Mouse (Mus musculus) limb, embryonic 11.5 days (tissue): ENCODE data around the gene Sypl2. TPM values are rescaled to one million over a fixed set of nuclear protein-coding genes. Genes with fewer than 3 reads are reported as not detected.

Source experiments
- ATAC-seq: fragments of 200-750 bp; cut with Nextera tagmentation; 2 replicates; pipeline ENCODE4 v1.8.0; 2017; ENCODE audit warnings: low read depth; ENCODE audit not compliant: insufficient number of reproducible peaks, low FRiP score, low TSS enrichment
- DNase-seq: peaks from one replicate; pipeline ENCODE4 v3.0.0-alpha.2; 2015; ENCODE audit warnings: low spot score
- H3K27ac ChIP-seq: fragments of 300-500 bp; sonication (generic); replicated peaks from 2 replicates; pipeline ENCODE4 v1.5.1; 2014; ENCODE audit warnings: low read depth, mild to moderate bottlenecking, low read length
- H3K27me3 ChIP-seq: fragments of 300-500 bp; sonication (generic); 2 replicates; pipeline ENCODE4 v1.6.1; 2014; ENCODE audit warnings: mild to moderate bottlenecking, low read length, mixed read lengths; ENCODE audit not compliant: control insufficient read depth, insufficient read depth
- H3K36me3 ChIP-seq: fragments of 300-500 bp; sonication (generic); 2 replicates; pipeline ENCODE4 v1.6.1; 2014; ENCODE audit warnings: mild to moderate bottlenecking, low read length, moderate library complexity, mixed read lengths; ENCODE audit not compliant: control insufficient read depth, insufficient read depth
- H3K4me1 ChIP-seq: fragments of 300-500 bp; sonication (generic); 2 replicates; pipeline ENCODE4 v1.6.1; 2014; ENCODE audit warnings: low read length, mixed read lengths; ENCODE audit not compliant: control insufficient read depth, insufficient read depth
- H3K4me2 ChIP-seq: fragments of 300-500 bp; sonication (generic); 2 replicates; pipeline ENCODE4 v1.6.1; 2014; ENCODE audit warnings: low read depth, mild to moderate bottlenecking, moderate library complexity; ENCODE audit not compliant: severe bottlenecking
- H3K4me3 ChIP-seq: fragments of 300-500 bp; sonication (generic); 2 replicates; pipeline ENCODE4 v1.5.1; 2014; ENCODE audit warnings: low read depth, low read length
- H3K9ac ChIP-seq: fragments of 300-500 bp; sonication (generic); 2 replicates; pipeline ENCODE4 v1.6.1; 2014; ENCODE audit warnings: mild to moderate bottlenecking, low read length
- H3K9me3 ChIP-seq: fragments of 300-500 bp; sonication (generic); 2 replicates; pipeline ENCODE4 v1.6.1; 2016; ENCODE audit warnings: low read length; ENCODE audit not compliant: control insufficient read depth
- WGBS: fragments of 180-500 bp; shearing (Covaris S2); extraction: QIAGEN DNeasy Blood & Tissue Kit; methylation state at CpG from one replicate; pipeline ENCODE4 v1.1.7; 2014; 5-methylcytosine and 5-hydroxymethylcytosine counted together
- polyA plus RNA-seq: library from polyadenylated mRNA; unstranded; fragments of >200 nt; fragmentation: Nextera tagmentation; extraction: Ambion mirVana; gene quantifications from 2 replicates; pipeline ENCODE4 v1.2.1, GENCODE M21; 2014

Gene Sypl2
- polyA plus RNA-seq, 1 experiment from 2014 or later, result 0.51 TPM

- no peaks in the 10 kb centered on the region for H3K4me1 ChIP-seq
- H3K9ac ChIP-seq, result no peak overlapping the region
- 27% methylated on average over 14 of the region's 14 CpGs for WGBS
- no peaks in the 10 kb centered on the region for H3K9me3 ChIP-seq
- H3K36me3 ChIP-seq, result no peaks in the 10 kb centered on the region
- H3K27ac ChIP-seq, result no peak overlapping the region
- no peak overlapping the region for H3K4me3 ChIP-seq
- H3K4me2 ChIP-seq, result no peak overlapping the region
- DNase-seq, result no peak
- no peaks in the 10 kb centered on the region for H3K27me3 ChIP-seq
- 0 out of 2 replicates have a peak, but pooled peaks have one; percentile 42 for ATAC-seq
Observed at GRCm38 (mm10) chr3:108174672-108175531, 51.5 kb downstream of the Sypl2 start.

- no peaks in the 10 kb centered on the region for H3K9me3 ChIP-seq
- H3K36me3 ChIP-seq, result no peaks in the 10 kb centered on the region
- H3K4me3 ChIP-seq, result no peak overlapping the region
- no peak overlapping the region for H3K27ac ChIP-seq
- ATAC-seq, result no peak
- H3K4me2 ChIP-seq, result no peak overlapping the region
- DNase-seq, result no peak
- peaks cover 39% of the 10 kb centered on the region for H3K4me1 ChIP-seq
- 43% methylated on average over 3 of the region's 3 CpGs for WGBS
- H3K9ac ChIP-seq, result peak overlapping the region; percentile 43
- no peaks in the 10 kb centered on the region for H3K27me3 ChIP-seq
Observed at GRCm38 (mm10) chr3:108169199-108169598, 57.2 kb downstream of the Sypl2 start.

- WGBS, result 24% methylated on average over 14 of the region's 14 CpGs
- Histone ChIP-seq H3K27me3 (no peaks in the 10 kb centered on the region), H3K4me1 (peaks cover 39% of the 10 kb centered on the region), H3K27ac (peak overlapping the region; percentile 84), H3K4me2 (no peak overlapping the region; the same call in 1 of the 2 replicates), H3K36me3 (no peaks in the 10 kb centered on the region), H3K4me3 (no peak overlapping the region), H3K9ac (peak overlapping the region; percentile 40), H3K9me3 (no peaks in the 10 kb centered on the region)
- DNase-seq (peak; percentile 52), ATAC-seq (no peak)
Observed at GRCm38 (mm10) chr3:108167499-108167898, 58.9 kb downstream of the Sypl2 start.

GRCm38 (mm10) chr3:108166486-108167211 lies 59.8 kb downstream of the Sypl2 start:
- peak; percentile 82 for ATAC-seq
- Histone ChIP-seq H3K27ac (peak overlapping the region; percentile 84), H3K9me3 (no peaks in the 10 kb centered on the region), H3K4me3 (no peak overlapping the region), H3K36me3 (no peaks in the 10 kb centered on the region), H3K4me1 (peaks cover 39% of the 10 kb centered on the region), H3K9ac (no peak overlapping the region), H3K4me2 (no peak overlapping the region), H3K27me3 (no peaks in the 10 kb centered on the region)
- WGBS, result 2% methylated on average over 9 of the region's 11 CpGs
- DNase-seq, result peak; percentile 90

- H3K4me2 ChIP-seq, result peak overlapping the region; percentile 29
- no peaks in the 10 kb centered on the region for H3K9me3 ChIP-seq
Observed at GRCm38 (mm10) chr3:108165532-108166315, 60.7 kb downstream of the Sypl2 start.

GRCm38 (mm10) chr3:108164807-108165206 lies 61.6 kb downstream of the Sypl2 start:
- no peaks in the 10 kb centered on the region for H3K9me3 ChIP-seq
- peaks cover 39% of the 10 kb centered on the region for H3K4me1 ChIP-seq
- WGBS, result 25% methylated on average over 9 of the region's 9 CpGs
- no peak for ATAC-seq
- H3K36me3 ChIP-seq, result no peaks in the 10 kb centered on the region
- no peak overlapping the region for H3K27ac ChIP-seq
- no peak overlapping the region for H3K4me3 ChIP-seq
- no peak overlapping the region for H3K9ac ChIP-seq
- peak; percentile 91 for DNase-seq
- peak overlapping the region; percentile 29 for H3K4me2 ChIP-seq
- H3K27me3 ChIP-seq, result no peaks in the 10 kb centered on the region

More at GRCm38 (mm10) chr3:108165532-108166315, 60.7 kb downstream of the Sypl2 start:
- H3K27ac ChIP-seq, result peak overlapping the region; percentile 84
- no peaks in the 10 kb centered on the region for H3K36me3 ChIP-seq
- peaks cover 39% of the 10 kb centered on the region for H3K4me1 ChIP-seq
- H3K4me3 ChIP-seq, result no peak overlapping the region
- H3K27me3 ChIP-seq, result no peaks in the 10 kb centered on the region
- DNase-seq, result no peak
- peak; percentile 32; the same call in 1 of the 2 replicates for ATAC-seq
- H3K9ac ChIP-seq, result no peak overlapping the region; the same call in 1 of the 2 replicates
- WGBS, result 11% methylated on average over 10 of the region's 10 CpGs

- Histone ChIP-seq H3K4me1 (peaks cover 39% of the 10 kb centered on the region), H3K9ac (no peak overlapping the region), H3K27ac (no peak overlapping the region), H3K9me3 (no peaks in the 10 kb centered on the region), H3K36me3 (no peaks in the 10 kb centered on the region), H3K27me3 (no peaks in the 10 kb centered on the region), H3K4me2 (no peak overlapping the region), H3K4me3 (no peak overlapping the region)
- 70% methylated on average over 5 of the region's 5 CpGs for WGBS
- no peak for DNase-seq
- no peak for ATAC-seq
Observed at GRCm38 (mm10) chr3:108164091-108164490, 62.4 kb downstream of the Sypl2 start.
